Mouse (Mus musculus) embryonic stem cell, embryonic (primary cell): ENCODE data around the gene Acot1.

ENCODE experiments used
- CTCF ChIA-PET, 4 experiments: fragments of 300-600 bp in 2 of 4; fragments of 350-600 bp in 2 of 4; sonication (Branson Sonifier 250); formaldehyde crosslinking; loops; one replicate each; lab custom pipeline; 2022; ENCODE audit warnings: inconsistent platforms in 2 of 4; lab: Charles Lee
- POLR2A ChIA-PET, 4 experiments: fragments of 300-600 bp in 2 of 4; fragments of 350-600 bp in 2 of 4; sonication (Branson Sonifier 250); formaldehyde crosslinking; loops; one replicate each; lab custom pipeline; 2022; ENCODE audit warnings: antibody characterized with exemption in 4 of 4, inconsistent platforms in 1 of 4; lab: Charles Lee

Gene Acot1

GRCm38 (mm10) chr12:84038691-84039111 is 29.4 kb downstream of the Acot1 start, which contains the start of gene Gm49366:
TSS of gene Gm49366 (plus strand) at chr12:84038935.
- ChIA-PET POLR2A (interaction anchor here in 3 of 4 experiments (0.5 to 1.7 kb wide), 4 partner anchors 14 to 278 kb away, joined by 3 to 5 read pairs (median 4); partner anchors contain the start of genes Acot2 (in 1 of the 3), Acot6 (in 1 of the 3) and Zfp410 (in 1 of the 3)), CTCF (interaction anchor here in 3 of 4 experiments (0.5 to 1.6 kb wide), 3 partner anchors 22 to 58 kb away, joined by 3 to 8 read pairs (median 4); no protein-coding TSS in a partner anchor)

DNA sequence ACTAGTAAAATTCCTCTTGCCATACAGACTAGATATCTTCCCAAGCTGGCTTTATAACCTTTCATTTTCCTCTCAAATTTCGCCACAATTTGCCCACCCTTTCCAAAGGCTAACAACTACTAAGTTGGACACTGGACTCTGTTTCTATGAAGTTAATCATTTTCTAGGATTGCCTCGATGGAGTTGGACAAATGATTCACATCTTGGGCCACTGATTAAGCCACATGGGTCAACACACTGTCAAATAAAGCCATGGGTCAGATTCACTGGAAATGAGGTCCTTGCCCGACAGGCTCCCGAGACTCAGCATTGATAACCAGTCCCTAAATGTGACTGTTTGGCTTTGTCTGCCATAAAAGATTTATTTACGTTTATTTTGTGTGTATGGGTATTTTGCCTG is 33.0 kb downstream of the Acot1 start:
- CTCF ChIA-PET, result no interaction called here
- POLR2A ChIA-PET, result interaction anchor here in 1 of 4 experiments (0.6 to 1.5 kb wide), 4 partner anchors 11 to 268 kb away, joined by 3 read pairs; partner anchors contain the start of gene Acot2

DNA sequence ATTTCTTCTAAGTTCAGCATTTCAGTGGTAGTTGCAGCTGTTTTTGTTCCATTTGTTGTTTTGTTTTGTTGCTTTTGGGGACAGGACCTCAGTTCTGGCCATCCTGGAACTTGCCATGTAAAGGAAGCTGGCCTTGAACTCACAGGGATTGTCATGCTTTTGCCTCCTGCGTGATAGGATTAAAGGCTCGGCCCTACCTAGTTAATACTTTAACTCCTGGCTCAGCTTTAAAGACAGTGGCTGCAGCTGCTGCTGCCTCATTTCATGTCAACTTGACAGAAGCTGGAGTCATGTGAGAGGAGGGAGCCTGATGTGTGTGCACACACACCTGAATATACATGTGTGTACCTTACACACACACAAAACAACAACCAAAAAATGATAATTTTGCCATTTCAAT is 34.8 kb downstream of the Acot1 start:
- ChIA-PET CTCF (no interaction called here), POLR2A (no interaction called here)

GRCm38 (mm10) chr12:84046906-84047305 is 37.6 kb downstream of the Acot1 start:
- CTCF ChIA-PET, result interaction anchor here in 1 of 4 experiments (0.6 kb wide), 1 partner anchor 75 kb away, joined by 3 read pairs; no protein-coding TSS in a partner anchor
- POLR2A ChIA-PET, result interaction anchor here in 2 of 4 experiments (0.8 to 1.0 kb wide), 2 partner anchors 9 to 255 kb away, joined by 4 to 13 read pairs; partner anchors contain the start of gene Acot4 (in 1 of the 2)

DNA sequence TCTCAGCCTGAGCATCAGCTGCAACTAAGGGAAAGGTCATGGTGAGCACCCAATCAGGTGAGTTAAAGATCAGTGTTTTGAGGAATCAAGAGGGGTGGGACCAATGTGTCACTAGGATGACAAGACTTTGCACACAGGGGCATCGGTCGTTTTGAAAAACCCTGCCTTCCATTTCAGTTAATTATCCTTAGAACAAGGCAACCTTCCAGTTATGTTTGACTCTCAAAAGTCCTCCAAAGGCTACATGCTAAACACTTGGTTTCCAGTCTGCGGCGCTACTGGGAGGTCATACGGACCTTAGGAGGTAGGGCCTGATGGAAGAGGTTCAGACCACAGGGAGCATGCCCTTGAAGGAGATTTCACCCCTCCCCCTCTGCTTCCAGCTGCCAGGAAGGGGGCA is 41.5 kb downstream of the Acot1 start:
- ChIA-PET CTCF (interaction anchor here in 3 of 4 experiments (0.6 to 2.5 kb wide), 3 partner anchors 10 to 1287 kb away, joined by 4 to 7 read pairs (median 7); no protein-coding TSS in a partner anchor), POLR2A (interaction anchor here in 1 of 4 experiments (0.7 kb wide), 1 partner anchor 419 kb away, joined by 3 read pairs; no protein-coding TSS in a partner anchor)

- ChIA-PET CTCF (interaction anchor here (0.6 to 2.5 kb wide), 13 partner anchors 9 to 1436 kb away, joined by 3 to 14 read pairs (median 4); partner anchors contain the start of gene Acot4 (in 1 of the 4)), POLR2A (interaction anchor here in 3 of 4 experiments (0.7 to 1.4 kb wide), 11 partner anchors 9 to 364 kb away, joined by 3 to 6 read pairs (median 3); partner anchors contain the start of genes Acot4 (in 1 of the 3) and Psen1 (in 1 of the 3))
These were observed 42.7 kb downstream of the Acot1 start, which contains the start of gene Acot3 for GRCm38 (mm10) chr12:84051937-84052474. TSS of gene Acot3 (plus strand) at chr12:84052144.

GRCm38 (mm10) chr12:84052609-84053008 is 43.3 kb downstream of the Acot1 start:
- CTCF ChIA-PET, result interaction anchor here in 3 of 4 experiments (0.5 to 2.5 kb wide), 11 partner anchors 8 to 897 kb away, joined by 3 to 14 read pairs (median 4); no protein-coding TSS in a partner anchor

GRCm38 (mm10) chr12:84053173-84053572 is 43.9 kb downstream of the Acot1 start:
- ChIA-PET CTCF (interaction anchor here in 2 of 4 experiments (0.5 to 2.5 kb wide), 2 partner anchors 8 to 437 kb away, joined by 3 to 7 read pairs; no protein-coding TSS in a partner anchor), POLR2A (interaction anchor here in 2 of 4 experiments (0.7 to 1.6 kb wide), 3 partner anchors 65 to 103 kb away, joined by 3 to 4 read pairs (median 3); partner anchors contain the start of genes Acot2 (in 1 of the 2) and Riox1 (in 1 of the 2))

More at GRCm38 (mm10) chr12:84052609-84053008, 43.3 kb downstream of the Acot1 start:
- POLR2A ChIA-PET, result interaction anchor here in 3 of 4 experiments (0.7 to 1.4 kb wide), 9 partner anchors 8 to 365 kb away, joined by 3 to 6 read pairs (median 3); partner anchors contain the start of genes Acot2 (in 1 of the 3), Acot4 (in 1 of the 3) and Psen1 (in 1 of the 3)

- CTCF ChIA-PET, result interaction anchor here in 1 of 4 experiments (0.9 kb wide), 1 partner anchor 95 kb away, joined by 4 read pairs; no protein-coding TSS in a partner anchor
These were observed 44.5 kb downstream of the Acot1 start for GRCm38 (mm10) chr12:84053679-84054391.

GRCm38 (mm10) chr12:84060946-84061345 is 51.7 kb downstream of the Acot1 start:
- ChIA-PET CTCF (interaction anchor here (0.5 to 1.5 kb wide), 36 partner anchors 9 to 332 kb away, joined by 3 to 17 read pairs (median 4); partner anchors contain the start of genes Acot3 (in 3 of the 4), Acot2 (in 2 of the 4), Acot4 (in 2 of the 4) and Gm49366 (in 2 of the 4)), POLR2A (interaction anchor here in 3 of 4 experiments (0.6 to 1.4 kb wide), 5 partner anchors 9 to 287 kb away, joined by 3 to 6 read pairs (median 5); partner anchors contain the start of genes Acot2 (in 1 of the 3) and Acot3 (in 1 of the 3))

More at GRCm38 (mm10) chr12:84053679-84054391, 44.5 kb downstream of the Acot1 start:
- POLR2A ChIA-PET, result interaction anchor here in 2 of 4 experiments (1.2 to 1.6 kb wide), 2 partner anchors 99 to 103 kb away, joined by 3 to 4 read pairs; partner anchors contain the start of gene Riox1 (in 1 of the 2)

- POLR2A ChIA-PET, result interaction anchor here in 1 of 4 experiments (1.3 to 1.4 kb wide), 2 partner anchors 105 to 181 kb away, joined by 3 to 4 read pairs; no protein-coding TSS in a partner anchor
These were observed 53.0 kb downstream of the Acot1 start for GRCm38 (mm10) chr12:84062336-84062735.

GRCm38 (mm10) chr12:84063228-84063627 is 53.9 kb downstream of the Acot1 start:
- POLR2A ChIA-PET, result interaction anchor here in 2 of 4 experiments (1.0 to 1.3 kb wide), 3 partner anchors 96 to 108 kb away, joined by 3 to 4 read pairs (median 3); no protein-coding TSS in a partner anchor

More at GRCm38 (mm10) chr12:84062336-84062735, 53.0 kb downstream of the Acot1 start:
- CTCF ChIA-PET, result interaction anchor here (0.6 to 2.1 kb wide), 14 partner anchors 48 to 292 kb away, joined by 3 to 18 read pairs (median 3); partner anchors contain the start of gene Riox1 (in 1 of the 4)

GRCm38 (mm10) chr12:84063833-84064232 is 54.5 kb downstream of the Acot1 start:
- ChIA-PET POLR2A (interaction anchor here in 2 of 4 experiments (1.0 to 1.2 kb wide), 2 partner anchors 96 to 109 kb away, joined by 3 read pairs; no protein-coding TSS in a partner anchor), CTCF (interaction anchor here in 2 of 4 experiments (0.9 to 2.1 kb wide), 12 partner anchors 9 to 376 kb away, joined by 3 to 18 read pairs (median 5); partner anchors contain the start of genes Acot2 (in 1 of the 2), Psen1 (in 1 of the 2) and Riox1 (in 1 of the 2))

More at GRCm38 (mm10) chr12:84063228-84063627, 53.9 kb downstream of the Acot1 start:
- CTCF ChIA-PET, result interaction anchor here (0.5 to 2.1 kb wide), 32 partner anchors 8 to 951 kb away, joined by 3 to 18 read pairs (median 3); partner anchors contain the start of genes Acot2 (in 1 of the 4), Acot3 (in 1 of the 4), Psen1 (in 1 of the 4) and Riox1 (in 1 of the 4)

GRCm38 (mm10) chr12:84064621-84065020 is 55.3 kb downstream of the Acot1 start:
- POLR2A ChIA-PET, result no interaction called here
- CTCF ChIA-PET, result no interaction called here

GRCm38 (mm10) chr12:84067752-84068151 is 58.5 kb downstream of the Acot1 start:
- ChIA-PET CTCF (interaction anchor here in 3 of 4 experiments (0.6 to 2.1 kb wide), 3 partner anchors 74 to 367 kb away, joined by 3 to 5 read pairs (median 3); no protein-coding TSS in a partner anchor), POLR2A (interaction anchor here in 1 of 4 experiments (1.6 kb wide), 1 partner anchor 168 kb away, joined by 4 read pairs; no protein-coding TSS in a partner anchor)
